Mouse (Mus musculus): Measurements from ENCODE around the gene Obox2.
"Not testable (repeated sequence)": the region's sequence is repeated elsewhere in the genome, so short reads cannot be mapped to it uniquely, and the experiment has no call there.

Obox2 gene

GRCm38 (mm10) chr7:15388421-15388998 lies at the start of gene Obox2, which contains the start of gene Obox1:
Gene Obox2, plus strand, starts transcription at chr7:15388721.
Gene Obox1, plus strand, starts transcription at chr7:15388948.
- DNase-seq: not testable (repeated sequence)

DNA sequence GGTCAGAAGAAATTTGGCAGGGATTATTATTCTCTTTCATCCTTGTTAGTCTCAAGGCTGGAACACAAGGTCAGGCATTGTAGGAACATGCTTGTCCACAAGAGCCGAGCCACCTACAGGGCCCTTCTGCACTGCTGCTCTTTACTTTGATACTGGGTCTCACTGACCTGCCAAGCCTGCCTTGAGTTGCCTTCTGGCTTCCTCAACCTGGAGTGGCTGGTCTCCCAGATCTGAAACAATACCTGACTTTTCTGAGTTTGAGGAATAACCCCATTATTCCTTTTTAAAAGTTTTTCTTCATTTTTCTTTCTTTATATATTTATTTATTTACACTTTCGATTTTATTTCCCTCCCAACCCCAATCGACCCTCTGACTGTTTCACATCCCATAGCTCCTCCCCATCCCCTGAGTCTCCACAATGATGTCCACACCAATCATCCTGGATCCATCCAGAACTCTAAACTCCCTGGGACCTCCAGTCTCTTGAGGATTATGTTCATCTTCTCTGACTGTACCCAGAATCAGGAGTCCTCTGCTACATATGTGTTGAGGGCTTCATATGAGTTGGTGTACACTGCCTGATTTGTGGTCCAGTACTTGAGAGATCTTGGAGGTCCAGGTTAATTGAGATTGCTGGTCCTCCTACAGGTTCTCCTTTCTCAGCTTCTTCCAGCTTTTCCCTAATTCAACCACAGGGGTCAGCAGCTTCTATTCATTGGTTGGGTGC lies 10.8 kb downstream of the Obox2 start:
- not testable (repeated sequence) for DNase-seq

DNA sequence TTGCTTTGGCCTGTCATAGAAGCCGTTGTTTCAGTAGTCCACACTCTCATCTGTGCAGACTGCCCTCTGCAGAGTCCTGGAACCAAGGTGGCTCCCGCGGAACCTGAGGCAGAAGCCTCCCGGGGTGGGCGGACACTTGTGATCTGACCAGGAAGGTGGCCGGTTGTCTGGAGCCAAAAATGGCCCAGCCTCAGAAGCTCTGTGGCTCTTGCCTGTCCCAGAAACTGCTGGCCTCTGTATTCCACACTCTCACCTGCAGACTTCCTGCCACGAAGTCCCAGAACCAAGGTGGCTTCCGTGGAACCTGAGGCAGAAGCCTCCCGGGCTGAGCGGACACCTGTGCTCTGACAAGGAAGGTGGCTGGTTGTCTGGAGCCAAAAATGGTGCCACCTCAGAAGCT lies 18.3 kb downstream of the Obox2 start:
- DNase-seq: not testable (repeated sequence)

DNA sequence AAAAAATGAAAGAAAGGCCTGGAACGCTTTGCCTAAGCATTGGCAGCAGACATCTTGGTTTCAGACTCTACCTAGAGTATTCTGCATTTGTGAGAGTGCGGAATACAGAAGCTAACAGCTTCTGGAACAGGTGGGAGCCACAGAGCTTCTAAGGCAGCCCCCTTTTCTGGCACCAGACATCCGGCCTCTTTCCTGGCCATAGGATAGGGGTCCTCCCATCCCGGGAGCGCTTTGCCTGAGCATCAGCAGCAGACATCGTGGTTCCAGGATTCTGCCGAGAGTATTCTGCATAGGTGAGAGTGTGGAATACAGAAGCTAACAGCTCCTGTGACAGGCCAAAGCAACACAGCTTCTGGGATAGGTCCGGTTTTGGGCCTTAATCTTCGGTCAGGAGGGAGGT lies 29.5 kb downstream of the Obox2 start:
- DNase-seq: not testable (repeated sequence)

GRCm38 (mm10) chr7:15425537-15425936 lies 37.0 kb downstream of the Obox2 start:
- not testable (repeated sequence) for DNase-seq
